Comparison of ENCODE assay signal across 8 mouse cellular contexts in the genomic region with DNA sequence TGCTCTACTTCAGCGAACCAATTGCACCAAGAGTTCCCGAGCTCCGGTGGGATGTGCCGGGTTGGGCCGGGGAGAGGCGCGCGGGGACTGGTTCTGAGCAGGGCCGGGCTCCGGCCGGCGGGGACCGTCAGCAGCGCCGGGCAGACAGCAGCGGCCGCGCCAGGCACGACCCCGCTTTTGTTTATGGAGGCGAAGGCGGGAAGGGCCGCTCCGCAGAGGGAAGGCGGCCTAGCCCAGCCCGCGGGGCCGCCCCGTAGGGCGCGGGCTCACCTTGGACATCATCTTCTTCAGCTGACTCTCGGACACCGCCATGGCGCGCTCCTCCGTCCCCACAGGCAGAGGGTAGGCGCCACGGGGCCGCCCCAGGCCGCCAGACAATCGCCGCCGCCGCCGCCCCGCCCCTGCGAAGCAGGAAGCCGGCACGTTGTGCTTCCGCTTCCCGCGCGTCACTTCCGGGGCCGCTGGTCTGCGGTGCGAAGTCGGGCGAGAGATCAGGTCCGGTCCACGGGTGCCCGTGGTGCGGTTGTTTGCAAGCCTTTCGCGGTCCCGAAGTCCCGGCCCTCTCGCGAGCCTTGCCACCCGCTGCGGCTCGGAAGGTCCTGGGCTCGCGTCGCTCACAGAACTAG. TPM values are rescaled to one million over a fixed set of nuclear protein-coding genes. Genes with fewer than 3 reads are reported as not detected.
A peak's percentile ranks its signal among the peaks of the same experiment; 100 is the strongest.
DNase-seq lines count a peak whose midpoint lies in the region; ATAC-seq lines count a peak whose summit lies in the region.

Gene Tsg101 (minus strand): TSS at position 419 of the 626 bp plus-strand sequence.

- peak within 1 kb of the TSS; percentile 61 for H3K4me3 ChIP-seq in hindbrain, embryonic 15.5 days

- peak within 1 kb of the TSS; percentile 90 for H3K9ac ChIP-seq in hindbrain, embryonic 15.5 days

- under 1% methylated on average over 67 of the region's 75 CpGs for WGBS in hindbrain, embryonic 15.5 days

- H3K9me3 ChIP-seq in hindbrain, embryonic 15.5 days: no peaks in the 10 kb centered on the region

- peak within 1 kb of the TSS; percentile 91 for H3K27ac ChIP-seq in hindbrain, embryonic 15.5 days (replicated peaks)

- DNase-seq in R1 (ENCODE audit: low read depth, low spot score): peak; percentile 90
- peak; percentile 94 to 97 for DNase-seq in cerebellum, postnatal 25 days
- DNase-seq in frontal cortex, postnatal 36 days (ENCODE audit: low spot score in 2 of 2): peak; percentile 90 to 92
- DNase-seq in left cerebral cortex, adult 11 months (ENCODE audit: low spot score): peak; percentile 80
- peak; percentile 94 to 95 for DNase-seq in lung, postnatal 4 days
- peak; percentile 83 for DNase-seq in retina, postnatal 7 days (ENCODE audit: low read depth, low spot score)
- peak; percentile 94 for DNase-seq in urinary bladder, adult 2 months (ENCODE audit: low spot score)

- peak within 1 kb of the TSS; percentile 79 for H3K4me2 ChIP-seq in hindbrain, embryonic 15.5 days

- no peaks in the 10 kb centered on the region for H3K36me3 ChIP-seq in hindbrain, embryonic 15.5 days

- peaks cover 39% of the 10 kb centered on the region for H3K4me1 ChIP-seq in hindbrain, embryonic 15.5 days (replicated peaks)

- H3K27me3 ChIP-seq in hindbrain, embryonic 15.5 days: no peaks in the 10 kb centered on the region

- peak; percentile 94 for ATAC-seq in hindbrain, embryonic 15.5 days (ENCODE audit: low FRiP score, low read depth)

RNA-seq across cellular contexts. Expression of gene Tsg101, which starts in this region (rescaled TPM):
- 326 and 342 TPM in 2 replicates for polyA plus RNA-seq in hindbrain, embryonic 15.5 days (2015; fragmentation: Nextera tagmentation; extraction: Ambion mirVana)
- polyA plus RNA-seq in urinary bladder, adult 2 months (2012; rRNA removed): 43.6 and 44.5 TPM in 2 replicates

Comparison
In these comparisons a context has a peak if more than half of its experiments do, and no peak if none do; other contexts are left out.
1. Peak in every context shown above with its lines: DNase-seq, ATAC-seq, H3K4me3 ChIP-seq and H3K27ac ChIP-seq.